ENCODE assay signal across 9 mouse cellular contexts in genomic region chr2:28654295-28654694, GRCm38 (mm10). TPM values are rescaled to one million over a fixed set of nuclear protein-coding genes. Genes with fewer than 3 reads are reported as not detected.
DNase-seq lines count a peak whose midpoint lies in the region; ATAC-seq lines count a peak whose summit lies in the region.
"Had no signal": no experiment of that assay in that cellular context is flagged by ENCODE, and none has a peak within 500 bp of the region (broad histone marks: within the 10 kb centered on the region; RNA-seq: fewer than 3 reads in every experiment).

No protein-coding gene starts in this region.

- no peaks in the 10 kb centered on the region for H3K27me3 ChIP-seq in heart, embryonic 11.5 days (ENCODE audit: control insufficient read depth, insufficient read depth, low read length)
- no peaks in the 10 kb centered on the region for H3K27me3 ChIP-seq in intestine, embryonic 16.5 days (replicated peaks; ENCODE audit: control insufficient read depth, insufficient read depth, low read length)

- ATAC-seq in heart, embryonic 11.5 days (replicated peaks; ENCODE audit: insufficient number of reproducible peaks, low FRiP score, low TSS enrichment): no peak
- peak; percentile 58; the same call in 1 of the 2 replicates for ATAC-seq in common myeloid progenitor, adult 5-6 weeks (replicated peaks; ENCODE audit: low read depth, poor library complexity, severe bottlenecking)
- no peak for ATAC-seq in intestine, embryonic 16.5 days

- no peak overlapping the region for H3K4me3 ChIP-seq in heart, embryonic 11.5 days (ENCODE audit: low read depth, low read length)
- no peak overlapping the region for H3K4me3 ChIP-seq in intestine, embryonic 16.5 days (ENCODE audit: low read length)

- H3K27ac ChIP-seq in heart, embryonic 11.5 days (ENCODE audit: low read depth, low read length): no peak overlapping the region
- H3K27ac ChIP-seq in intestine, embryonic 16.5 days (ENCODE audit: low read length): no peak overlapping the region

- peaks cover 9% of the 10 kb centered on the region for H3K36me3 ChIP-seq in heart, embryonic 11.5 days (ENCODE audit: control insufficient read depth, insufficient read depth, low read length)
- H3K36me3 ChIP-seq in intestine, embryonic 16.5 days (ENCODE audit: control insufficient read depth, insufficient read depth, low read length): peaks cover 7% of the 10 kb centered on the region

- DNase-seq in heart, postnatal 4 days: peak; percentile 16
- peak; percentile 13 to 25 for DNase-seq in CD8-positive naive resting alpha-beta T cell, adult 2 months (ENCODE audit: low read depth in 2 of 2, low spot score in 2 of 2)
- peak; percentile 25 for DNase-seq in lung, postnatal 36 days
- DNase-seq in left cerebral cortex, adult 9 months (ENCODE audit: low spot score in 2 of 2): no peak
- no peak for DNase-seq in gastrocnemius, adult 18-20 months (ENCODE audit: low spot score)

- H3K9ac ChIP-seq in heart, embryonic 11.5 days (ENCODE audit: low read depth, low read length): no peak overlapping the region
- no peak overlapping the region for H3K9ac ChIP-seq in intestine, embryonic 16.5 days (ENCODE audit: low read depth, low read length)

- 61% methylated on average over 2 of the region's 2 CpGs for WGBS in heart, embryonic 11.5 days (ENCODE audit: insufficient replicate concordance)
- WGBS in intestine, embryonic 16.5 days: 58% methylated on average over 2 of the region's 2 CpGs

- no peak overlapping the region for H3K4me2 ChIP-seq in heart, embryonic 11.5 days
- H3K4me2 ChIP-seq in intestine, embryonic 16.5 days (ENCODE audit: low read depth, low read length): no peak overlapping the region

- H3K4me1 ChIP-seq in heart, embryonic 11.5 days (ENCODE audit: control insufficient read depth, insufficient read depth, low read length): no peaks in the 10 kb centered on the region
- H3K4me1 ChIP-seq in intestine, embryonic 16.5 days (ENCODE audit: control insufficient read depth, insufficient read depth, low read length): no peaks in the 10 kb centered on the region

- no peaks in the 10 kb centered on the region for H3K9me3 ChIP-seq in heart, embryonic 11.5 days (replicated peaks; ENCODE audit: control insufficient read depth, low read length)
- no peaks in the 10 kb centered on the region for H3K9me3 ChIP-seq in intestine, embryonic 16.5 days (ENCODE audit: control insufficient read depth, low read length)

RNA-seq across cellular contexts. Expression of gene Tsc1, which starts 13.3 kb away (rescaled TPM):
- 10 to 100 TPM; 16.4 to 17.5 TPM for total RNA-seq in heart, postnatal 4 days (2021)
- 14.2 and 16.2 TPM in 2 replicates for polyA plus RNA-seq in heart, embryonic 11.5 days (2014; fragmentation: Nextera tagmentation; extraction: Ambion mirVana)
- total RNA-seq in common myeloid progenitor, adult 5-6 weeks (2017): 14.5 and 18.7 TPM in 2 replicates
- 12.6 and 13.8 TPM in 2 replicates for polyA plus RNA-seq in intestine, embryonic 16.5 days (2015; fragmentation: Nextera tagmentation; extraction: Ambion mirVana)
- total RNA-seq in gastrocnemius, adult 18-20 months (2021): 10 to 100 TPM; 40.6 to 45.6 TPM

RNA-seq across cellular contexts. Expression of gene Gfi1b, which starts 32.5 kb away (rescaled TPM):
- total RNA-seq in heart, postnatal 4 days (2021): not detected
- 7.6 and 10.9 TPM in 2 replicates for polyA plus RNA-seq in heart, embryonic 11.5 days (2014; fragmentation: Nextera tagmentation; extraction: Ambion mirVana)
- 29.5 and 30.7 TPM in 2 replicates for total RNA-seq in common myeloid progenitor, adult 5-6 weeks (2017)
- 1.1 and 2.5 TPM in 2 replicates for polyA plus RNA-seq in intestine, embryonic 16.5 days (2015; fragmentation: Nextera tagmentation; extraction: Ambion mirVana)
- not detected for total RNA-seq in gastrocnemius, adult 18-20 months (2021)
- polyA plus RNA-seq: intestine, embryonic 14.5 days had no signal

RNA-seq across cellular contexts. Expression of gene Spaca9, which starts 45.2 kb away (rescaled TPM):
- under 1 TPM; 0.59 to 0.71 TPM for total RNA-seq in heart, postnatal 4 days (2021)
- 2.4 and 3.0 TPM in 2 replicates for polyA plus RNA-seq in heart, embryonic 11.5 days (2014; fragmentation: Nextera tagmentation; extraction: Ambion mirVana)
- 2.5 and 6.6 TPM in 2 replicates for total RNA-seq in common myeloid progenitor, adult 5-6 weeks (2017)
- polyA plus RNA-seq in intestine, embryonic 16.5 days (2015; fragmentation: Nextera tagmentation; extraction: Ambion mirVana): 0.50 and 1.1 TPM in 2 replicates
- not detected for total RNA-seq in gastrocnemius, adult 18-20 months (2021)

RNA-seq across cellular contexts. Expression of gene Ak8, which starts 45.7 kb away (rescaled TPM):
- total RNA-seq in heart, postnatal 4 days (2021): not detected
- polyA plus RNA-seq in heart, embryonic 11.5 days (2014; fragmentation: Nextera tagmentation; extraction: Ambion mirVana): 0.45 and 1.2 TPM in 2 replicates
- 1.6 TPM in 1 of 2 replicates, not detected in the other for total RNA-seq in common myeloid progenitor, adult 5-6 weeks (2017)
- 0.22 and 0.35 TPM in 2 replicates for polyA plus RNA-seq in intestine, embryonic 16.5 days (2015; fragmentation: Nextera tagmentation; extraction: Ambion mirVana)
- not detected for total RNA-seq in gastrocnemius, adult 18-20 months (2021)

Comparison
In these comparisons a context has a peak if more than half of its experiments do, and no peak if none do; other contexts are left out.
1. DNase-seq: peak in heart, postnatal 4 days (single experiment), CD8-positive naive resting alpha-beta T cell, adult 2 months (2 of 2) and lung, postnatal 36 days (single experiment); none in left cerebral cortex, adult 9 months (0 of 2) and gastrocnemius, adult 18-20 months (single experiment).
2. RNA of gene Gfi1b, which starts 32.5 kb away (total RNA-seq): 29.5 to 30.7 TPM in common myeloid progenitor, adult 5-6 weeks; not detected in heart, postnatal 4 days and not detected in gastrocnemius, adult 18-20 months; every median in the first group is over 10 times any median in the second.